Mouse (Mus musculus): ENCODE measurements at regions not wholly inside any gene's neighbourhood (a gene's known extent, or its start where the extent isn't known, plus 50 kb on each side); places are given as distances from the start of the nearest gene placed in this dataset.

- TF ChIP-seq POLR2A (IDR thresholded peaks at IDR 0.05; ENCODE audit: insufficient read depth, low read length), result no peak
- TF ChIP-seq CTCF (IDR thresholded peaks at IDR 0.05; ENCODE audit: low read depth, low read length), result no peak
These were observed 108.7 kb downstream of the Rpl14 start for GRCm38 (mm10) chr9:120679822-120680426.

Measured in ES-Bruce4 (cell line).